Mouse (Mus musculus): ENCODE data around the gene Treh. TPM values are rescaled to one million over a fixed set of nuclear protein-coding genes. Genes with fewer than 3 reads are reported as not detected.

The Treh gene
- polyA plus RNA-seq, 2 experiments, result not detected

DNA sequence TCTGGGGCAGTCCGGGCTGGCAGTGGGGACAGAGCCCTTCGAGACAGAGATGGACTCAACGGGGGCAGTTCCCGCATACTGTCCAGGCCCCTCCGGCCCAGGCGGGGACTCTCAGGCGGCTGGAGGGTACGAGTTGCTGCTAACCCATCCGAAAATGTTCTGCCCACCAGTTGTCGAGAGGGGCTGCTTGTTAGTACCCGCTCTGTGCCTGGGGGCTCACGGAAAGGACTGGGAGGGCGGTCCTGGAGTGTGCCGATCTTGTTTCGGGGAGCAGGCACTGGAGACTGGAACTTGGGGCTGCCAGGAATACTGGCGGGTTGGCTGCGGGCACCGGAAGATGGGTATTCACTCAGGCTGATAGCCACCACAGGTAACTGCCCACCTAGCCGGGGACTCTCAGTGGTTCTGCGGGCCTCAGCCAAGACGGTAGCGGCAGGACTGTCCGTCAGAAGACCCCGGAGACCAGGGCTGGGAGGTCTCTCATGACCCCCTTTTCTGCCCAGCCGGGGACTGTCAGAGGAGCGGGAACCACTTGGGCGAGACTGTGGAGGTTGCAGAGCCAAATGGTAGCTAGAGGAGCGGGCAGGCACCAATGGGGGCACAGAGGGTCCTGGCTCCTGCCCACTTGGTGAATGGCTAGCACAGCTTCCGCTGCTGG lies 42.8 kb downstream of the Treh start:
- ATAC-seq (ENCODE audit: low FRiP score, low read depth) (no peak), DNase-seq (ENCODE audit: low spot score) (no peak)
- H3K36me3 ChIP-seq (ENCODE audit: control insufficient read depth, insufficient read depth, low read length), result peaks cover 76% of the 10 kb centered on the region
- H3K9me3 ChIP-seq (ENCODE audit: control insufficient read depth, low read length), result no peaks in the 10 kb centered on the region
- H3K4me2 ChIP-seq (replicated peaks; ENCODE audit: low read depth, low read length, severe bottlenecking), result no peak overlapping the region
- no peak overlapping the region for H3K27ac ChIP-seq (replicated peaks; ENCODE audit: low read depth, low read length)
- no peak overlapping the region for H3K9ac ChIP-seq (ENCODE audit: low read depth, low read length, severe bottlenecking)
- WGBS, result 93% methylated on average over 29 of the region's 29 CpGs
- TF ChIP-seq POLR2A (IDR thresholded peaks at IDR 0.05; ENCODE audit: borderline replicate concordance, extremely low read depth, insufficient read depth, insufficient read length), result no peak
- H3K27me3 ChIP-seq (ENCODE audit: control insufficient read depth, insufficient read depth, low read length), result no peaks in the 10 kb centered on the region
- no peak overlapping the region for H3K4me3 ChIP-seq (replicated peaks; ENCODE audit: low read length)
- peaks cover 15% of the 10 kb centered on the region for H3K4me1 ChIP-seq (ENCODE audit: control insufficient read depth, insufficient read depth, low read length)

DNA sequence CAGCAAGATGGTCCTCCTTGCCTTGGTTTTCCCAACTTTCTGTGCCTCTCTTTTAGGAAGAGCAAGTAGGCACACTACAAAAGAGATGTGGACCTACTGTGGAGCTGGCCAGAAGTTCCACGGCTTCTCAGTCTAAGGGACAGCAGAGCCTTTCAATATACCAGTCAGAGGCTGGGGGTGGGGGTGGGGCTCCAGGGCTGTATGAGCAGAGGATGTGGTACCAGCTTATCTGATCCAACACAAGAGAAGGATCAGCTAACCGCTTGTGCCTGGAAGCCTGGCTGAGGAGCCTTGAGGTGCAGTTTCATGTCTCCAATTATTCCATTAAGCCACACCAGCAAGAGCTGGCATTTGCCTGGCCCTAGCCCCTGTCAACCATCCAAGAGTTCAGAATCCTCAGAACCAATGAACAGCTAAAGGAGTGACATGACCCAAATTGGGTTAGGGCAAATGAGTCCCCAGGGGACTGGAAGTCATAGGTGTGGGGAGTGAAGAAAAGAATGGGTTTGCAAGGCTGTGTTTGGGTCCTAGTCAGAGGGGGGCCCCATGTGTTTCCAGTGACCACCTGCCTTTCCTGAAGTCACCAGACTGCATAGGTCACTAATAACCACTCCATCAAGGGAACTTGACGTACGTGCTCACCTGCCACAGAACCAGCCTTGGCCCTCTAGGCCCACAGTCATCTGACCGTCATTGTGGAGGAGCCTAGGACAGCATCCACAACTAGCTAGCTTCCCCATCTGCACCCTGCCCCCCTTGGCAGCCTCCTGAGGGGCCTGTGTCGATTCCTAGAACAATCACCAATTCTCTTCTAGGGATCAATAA lies 44.2 kb downstream of the Treh start:
- H3K27ac ChIP-seq (replicated peaks; ENCODE audit: low read depth, low read length), result no peak overlapping the region
- no peak overlapping the region for H3K9ac ChIP-seq (ENCODE audit: low read depth, low read length, severe bottlenecking)
- no peak for TF ChIP-seq POLR2A (IDR thresholded peaks at IDR 0.05; ENCODE audit: borderline replicate concordance, extremely low read depth, insufficient read depth, insufficient read length)
- peaks cover 24% of the 10 kb centered on the region for H3K4me1 ChIP-seq (ENCODE audit: control insufficient read depth, insufficient read depth, low read length)
- no peaks in the 10 kb centered on the region for H3K27me3 ChIP-seq (ENCODE audit: control insufficient read depth, insufficient read depth, low read length)
- H3K4me3 ChIP-seq (replicated peaks; ENCODE audit: low read length), result no peak overlapping the region
- ATAC-seq (ENCODE audit: low FRiP score, low read depth), result no peak
- WGBS, result 83% methylated on average over 6 of the region's 6 CpGs
- no peak for DNase-seq (ENCODE audit: low spot score)
- no peak overlapping the region for H3K4me2 ChIP-seq (replicated peaks; ENCODE audit: low read depth, low read length, severe bottlenecking)
- no peaks in the 10 kb centered on the region for H3K9me3 ChIP-seq (ENCODE audit: control insufficient read depth, low read length)
- H3K36me3 ChIP-seq (ENCODE audit: control insufficient read depth, insufficient read depth, low read length), result peaks cover 66% of the 10 kb centered on the region

DNA sequence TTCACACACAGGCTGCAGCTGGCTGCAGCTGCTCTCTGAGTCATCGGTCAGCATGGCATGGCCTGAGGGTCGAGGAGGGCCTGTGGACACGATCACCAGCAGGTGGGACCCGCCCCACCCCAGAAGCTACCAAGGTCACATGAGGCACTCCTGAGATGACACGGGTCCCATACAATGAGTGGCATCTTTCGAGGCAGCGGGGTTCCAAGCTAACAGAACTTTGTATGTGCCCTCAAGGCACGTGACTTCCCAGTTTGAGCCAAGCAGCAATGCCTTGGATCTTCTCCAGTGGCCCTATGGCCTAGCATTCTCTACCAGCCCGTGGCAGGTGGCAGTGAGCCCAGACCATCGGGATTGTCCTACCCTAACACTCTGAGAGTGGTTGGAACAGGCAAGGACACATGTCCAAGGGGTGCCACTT lies 44.8 kb downstream of the Treh start:
- DNase-seq (ENCODE audit: low spot score), result no peak
- no peak for TF ChIP-seq POLR2A (IDR thresholded peaks at IDR 0.05; ENCODE audit: borderline replicate concordance, extremely low read depth, insufficient read depth, insufficient read length)
- peaks cover 24% of the 10 kb centered on the region for H3K4me1 ChIP-seq (ENCODE audit: control insufficient read depth, insufficient read depth, low read length)
- no peak overlapping the region for H3K4me2 ChIP-seq (replicated peaks; ENCODE audit: low read depth, low read length, severe bottlenecking)
- H3K27ac ChIP-seq (replicated peaks; ENCODE audit: low read depth, low read length), result no peak overlapping the region
- H3K36me3 ChIP-seq (ENCODE audit: control insufficient read depth, insufficient read depth, low read length), result peaks cover 64% of the 10 kb centered on the region
- H3K9ac ChIP-seq (ENCODE audit: low read depth, low read length, severe bottlenecking), result no peak overlapping the region
- H3K4me3 ChIP-seq (replicated peaks; ENCODE audit: low read length), result no peak overlapping the region
- WGBS, result 85% methylated on average over 10 of the region's 10 CpGs
- no peaks in the 10 kb centered on the region for H3K9me3 ChIP-seq (ENCODE audit: control insufficient read depth, low read length)
- no peaks in the 10 kb centered on the region for H3K27me3 ChIP-seq (ENCODE audit: control insufficient read depth, insufficient read depth, low read length)
- ATAC-seq (ENCODE audit: low FRiP score, low read depth), result no peak

DNA sequence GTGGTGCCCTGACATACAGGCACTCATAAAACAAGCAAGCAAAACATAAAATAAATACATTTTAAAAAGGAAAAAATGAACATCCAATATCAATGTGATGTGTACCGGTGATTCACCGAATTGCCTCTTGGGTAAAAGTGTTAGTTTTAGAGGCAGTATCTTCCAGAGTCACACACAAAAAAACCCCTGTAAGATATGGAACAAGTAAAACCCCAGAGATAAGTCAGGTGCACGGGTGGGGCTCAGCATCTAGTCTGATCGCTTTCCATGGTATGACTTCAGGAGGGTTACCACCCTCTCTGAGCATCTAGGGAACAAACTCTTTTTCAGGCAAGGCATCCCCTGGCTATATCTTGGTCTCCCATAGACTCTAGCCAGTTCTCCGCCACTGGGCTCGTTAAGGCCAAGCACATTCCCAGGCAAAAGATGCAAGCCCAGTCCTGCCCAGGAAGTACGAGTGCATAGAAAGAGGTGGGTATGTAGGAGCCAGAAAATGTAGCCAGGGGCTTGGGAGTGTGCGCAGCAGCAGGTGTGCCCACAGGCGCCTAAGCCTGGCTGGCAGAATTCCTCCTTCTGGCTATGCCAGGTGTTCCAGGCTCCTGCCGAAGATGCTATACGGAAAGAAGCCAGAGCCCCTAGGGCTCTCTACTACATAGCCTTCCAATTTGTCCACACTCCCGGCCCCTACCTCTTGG lies 46.1 kb downstream of the Treh start:
- DNase-seq (ENCODE audit: low spot score) (no peak), ATAC-seq (ENCODE audit: low FRiP score, low read depth) (no peak)
- Histone ChIP-seq H3K4me2 (replicated peaks; ENCODE audit: low read depth, low read length, severe bottlenecking) (0 out of 2 replicates have a peak overlapping the region, but pooled peaks have one; percentile 6), H3K9ac (ENCODE audit: low read depth, low read length, severe bottlenecking) (no peak overlapping the region), H3K36me3 (ENCODE audit: control insufficient read depth, insufficient read depth, low read length) (peaks cover 55% of the 10 kb centered on the region), H3K4me1 (ENCODE audit: control insufficient read depth, insufficient read depth, low read length) (peaks cover 24% of the 10 kb centered on the region), H3K4me3 (replicated peaks; ENCODE audit: low read length) (no peak overlapping the region), H3K27me3 (ENCODE audit: control insufficient read depth, insufficient read depth, low read length) (no peaks in the 10 kb centered on the region), H3K9me3 (ENCODE audit: control insufficient read depth, low read length) (no peaks in the 10 kb centered on the region), H3K27ac (replicated peaks; ENCODE audit: low read depth, low read length) (no peak overlapping the region)
- no peak for TF ChIP-seq POLR2A (IDR thresholded peaks at IDR 0.05; ENCODE audit: borderline replicate concordance, extremely low read depth, insufficient read depth, insufficient read length)
- WGBS, result 76% methylated on average over 12 of the region's 12 CpGs

DNA sequence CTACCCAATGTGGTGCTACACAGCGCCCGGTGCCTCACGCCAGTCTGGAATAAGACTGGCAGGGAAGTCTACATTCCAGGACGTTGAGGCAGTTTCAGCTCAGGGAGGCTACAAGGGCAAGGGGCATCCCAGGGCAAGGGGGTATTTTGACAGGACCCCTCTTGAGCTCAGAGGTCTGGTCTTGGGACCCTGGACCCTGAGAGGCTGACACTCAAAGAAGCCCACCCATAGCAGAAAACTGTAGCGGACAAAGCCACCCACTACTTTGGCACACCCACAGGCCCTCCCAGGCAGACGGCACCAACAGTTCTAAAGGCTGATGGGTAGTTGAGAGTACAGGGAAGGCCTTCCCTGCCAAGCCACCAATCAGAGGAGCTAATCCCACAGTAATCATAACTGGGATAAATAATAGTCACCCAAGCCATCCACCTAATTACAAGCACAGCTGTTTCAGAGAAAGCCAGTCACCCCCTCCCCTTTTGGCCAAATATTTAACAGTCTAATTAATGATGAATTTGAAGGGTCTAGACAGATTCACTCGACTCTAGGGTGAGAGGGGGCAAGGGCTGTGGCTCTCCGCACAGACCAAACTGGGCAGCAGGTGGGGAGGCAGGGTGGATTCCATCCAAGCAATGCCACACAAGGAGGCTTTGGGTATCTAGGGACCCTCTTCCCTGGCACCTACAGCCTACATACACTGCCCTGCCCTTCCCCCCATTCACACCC lies 46.8 kb downstream of the Treh start:
- H3K9ac ChIP-seq (ENCODE audit: low read depth, low read length, severe bottlenecking), result no peak overlapping the region
- H3K4me3 ChIP-seq (replicated peaks; ENCODE audit: low read length), result peak overlapping the region; percentile 67
- no peak for DNase-seq (ENCODE audit: low spot score)
- H3K27me3 ChIP-seq (ENCODE audit: control insufficient read depth, insufficient read depth, low read length), result no peaks in the 10 kb centered on the region
- peak overlapping the region; percentile 81 for H3K4me2 ChIP-seq (replicated peaks; ENCODE audit: low read depth, low read length, severe bottlenecking)
- no peaks in the 10 kb centered on the region for H3K9me3 ChIP-seq (ENCODE audit: control insufficient read depth, low read length)
- peaks cover 24% of the 10 kb centered on the region for H3K4me1 ChIP-seq (ENCODE audit: control insufficient read depth, insufficient read depth, low read length)
- no peak for ATAC-seq (ENCODE audit: low FRiP score, low read depth)
- H3K27ac ChIP-seq (replicated peaks; ENCODE audit: low read depth, low read length), result no peak overlapping the region
- peaks cover 54% of the 10 kb centered on the region for H3K36me3 ChIP-seq (ENCODE audit: control insufficient read depth, insufficient read depth, low read length)
- no peak for TF ChIP-seq POLR2A (IDR thresholded peaks at IDR 0.05; ENCODE audit: borderline replicate concordance, extremely low read depth, insufficient read depth, insufficient read length)
- WGBS, result 64% methylated on average over 8 of the region's 8 CpGs
